Comparison of ENCODE assay signal across 9 mouse cellular contexts in genomic region chr1:137221087-137222057, GRCm38 (mm10).
A peak's percentile ranks its signal among the peaks of the same experiment; 100 is the strongest.
DNase-seq lines count a peak whose midpoint lies in the region; ATAC-seq and TF ChIP-seq lines count a peak whose summit lies in the region.
"Had no signal": no experiment of that assay in that cellular context is flagged by ENCODE, and none has a peak within 500 bp of the region (broad histone marks: within the 10 kb centered on the region; RNA-seq: fewer than 3 reads in every experiment).

No protein-coding gene starts in this region.

- peak overlapping the region; percentile 73 for H3K4me2 ChIP-seq in heart, embryonic 16.5 days (ENCODE audit: low read depth, low read length)
- peak overlapping the region; percentile 56 for H3K4me2 ChIP-seq in liver, embryonic 12.5 days
- peak overlapping the region; percentile 57 for H3K4me2 ChIP-seq in stomach, embryonic 14.5 days (replicated peaks; ENCODE audit: low read depth, low read length)

- no peaks in the 10 kb centered on the region for H3K36me3 ChIP-seq in heart, embryonic 16.5 days (ENCODE audit: control insufficient read depth, insufficient read depth)
- H3K36me3 ChIP-seq in liver, embryonic 12.5 days, result no peaks in the 10 kb centered on the region
- H3K36me3 ChIP-seq in stomach, embryonic 14.5 days (ENCODE audit: control insufficient read depth, insufficient read depth, low read length), result no peaks in the 10 kb centered on the region

- WGBS in heart, embryonic 16.5 days, result 12% methylated on average over 25 of the region's 25 CpGs
- WGBS in liver, embryonic 12.5 days (ENCODE audit: insufficient replicate concordance), result 16% methylated on average over 25 of the region's 25 CpGs
- 9% methylated on average over 25 of the region's 25 CpGs for WGBS in stomach, embryonic 14.5 days

- H3K4me3 ChIP-seq in layer of hippocampus, adult 2 months, result peak overlapping the region; percentile 50
- peak overlapping the region; percentile 41 for H3K4me3 ChIP-seq in heart, embryonic 16.5 days (ENCODE audit: low read length)
- peak overlapping the region; percentile 13; the same call in 1 of the 2 replicates for H3K4me3 ChIP-seq in liver, embryonic 12.5 days
- H3K4me3 ChIP-seq in stomach, embryonic 14.5 days (ENCODE audit: low read depth, low read length), result peak overlapping the region; percentile 19

- H3K27me3 ChIP-seq in heart, embryonic 16.5 days (ENCODE audit: control insufficient read depth, insufficient read depth, low read length), result peaks cover 4% of the 10 kb centered on the region; the same call in 1 of the 2 replicates
- H3K27me3 ChIP-seq in liver, embryonic 12.5 days (replicated peaks), result peaks cover 8% of the 10 kb centered on the region; the same call in 1 of the 2 replicates
- H3K27me3 ChIP-seq in stomach, embryonic 14.5 days (ENCODE audit: control insufficient read depth, insufficient read depth, low read length), result no peaks in the 10 kb centered on the region
- H3K27me3 ChIP-seq: Patski had no signal

- DNase-seq in layer of hippocampus, adult 2 months (ENCODE audit: low spot score in 2 of 2), result no peak
- no peak for DNase-seq in layer of hippocampus, adult 11-12 months (ENCODE audit: low spot score)
- peak; percentile 57 for DNase-seq in embryo, embryonic 9.5 days (ENCODE audit: extremely low spot score)
- DNase-seq in left cerebral cortex, postnatal 10 days (ENCODE audit: extremely low spot score in 1 of 2, low spot score in 2 of 2), result no peak

- no peak for TF ChIP-seq CTCF in layer of hippocampus, adult 2 months (conservative IDR thresholded peaks at IDR 0.05)

- no peak overlapping the region for H3K9ac ChIP-seq in heart, embryonic 16.5 days (ENCODE audit: low read length)
- no peak overlapping the region for H3K9ac ChIP-seq in liver, embryonic 12.5 days
- H3K9ac ChIP-seq in stomach, embryonic 14.5 days (replicated peaks; ENCODE audit: low read depth, low read length), result no peak overlapping the region

- H3K27ac ChIP-seq in layer of hippocampus, adult 2 months, result no peak overlapping the region
- H3K27ac ChIP-seq in heart, embryonic 16.5 days (ENCODE audit: low read length), result no peak overlapping the region
- no peak overlapping the region for H3K27ac ChIP-seq in liver, embryonic 12.5 days
- H3K27ac ChIP-seq in stomach, embryonic 14.5 days (ENCODE audit: low read length), result no peak overlapping the region

- intact Hi-C loops in left cerebral cortex, postnatal 10 days (cut with DNase I), result loop anchor here (2.0 to 5.0 kb wide), 3 partner anchors 273 to 669 kb away; no protein-coding TSS in a partner anchor

- H3K9me3 ChIP-seq in heart, embryonic 16.5 days (replicated peaks; ENCODE audit: control insufficient read depth, low read length), result 0 out of 2 replicates have a peak, but pooled peaks cover 2% of the 10 kb centered on the region
- no peaks in the 10 kb centered on the region for H3K9me3 ChIP-seq in liver, embryonic 12.5 days (replicated peaks)
- H3K9me3 ChIP-seq in stomach, embryonic 14.5 days (ENCODE audit: control insufficient read depth, low read depth, low read length), result no peaks in the 10 kb centered on the region

- ATAC-seq in heart, embryonic 16.5 days (replicated peaks; ENCODE audit: extremely low read depth, insufficient read depth, low FRiP score), result no peak
- no peak for ATAC-seq in liver, embryonic 12.5 days
- ATAC-seq in stomach, embryonic 14.5 days (ENCODE audit: insufficient number of reproducible peaks, insufficient read depth, low FRiP score, low read depth), result no peak
- no peak for ATAC-seq in frontal cortex, adult (ENCODE audit: low TSS enrichment)
- ATAC-seq: Patski had no signal

- peaks cover 9% of the 10 kb centered on the region; the same call in 1 of the 2 replicates for H3K4me1 ChIP-seq in heart, embryonic 16.5 days (ENCODE audit: control insufficient read depth, insufficient read depth, low read length)
- peaks cover 11% of the 10 kb centered on the region for H3K4me1 ChIP-seq in liver, embryonic 12.5 days
- 0 out of 2 replicates have a peak, but pooled peaks cover 4% of the 10 kb centered on the region for H3K4me1 ChIP-seq in stomach, embryonic 14.5 days (ENCODE audit: control insufficient read depth, insufficient read depth, low read length)
